Mouse (Mus musculus) kidney, embryonic 15.5 days (tissue): ENCODE results near the gene Fam104a. TPM values are rescaled to one million over a fixed set of nuclear protein-coding genes. Genes with fewer than 3 reads are reported as not detected.
"Not testable (repeated sequence)": the region's sequence is repeated elsewhere in the genome, so short reads cannot be mapped to it uniquely, and the experiment has no call there.

Experiments
- ATAC-seq: fragments of 200-750 bp; cut with Nextera tagmentation; replicated peaks from 2 replicates; pipeline ENCODE4 v1.8.0; 2017; ENCODE audit warnings: moderate TSS enrichment; ENCODE audit not compliant: low FRiP score
- H3K27ac ChIP-seq: fragments of 300-500 bp; sonication (generic); 2 replicates; pipeline ENCODE4 v1.5.1; 2015; ENCODE audit warnings: mild to moderate bottlenecking, inconsistent platforms
- H3K27me3 ChIP-seq: fragments of 300-500 bp; sonication (generic); 2 replicates; pipeline ENCODE4 v1.6.1; 2015; ENCODE audit warnings: inconsistent platforms
- H3K36me3 ChIP-seq: fragments of 300-500 bp; sonication (generic); 2 replicates; pipeline ENCODE4 v1.6.1; 2015; ENCODE audit warnings: inconsistent platforms
- H3K4me1 ChIP-seq: fragments of 300-500 bp; sonication (generic); 2 replicates; pipeline ENCODE4 v1.6.1; 2015; ENCODE audit warnings: inconsistent platforms
- H3K4me2 ChIP-seq: fragments of 300-500 bp; sonication (generic); 2 replicates; pipeline ENCODE4 v1.6.1; 2015; ENCODE audit warnings: moderate library complexity, mild to moderate bottlenecking, inconsistent platforms
- H3K4me3 ChIP-seq: fragments of 300-500 bp; sonication (generic); replicated peaks from 2 replicates; pipeline ENCODE4 v1.5.1; 2015; ENCODE audit warnings: mild to moderate bottlenecking, inconsistent platforms
- H3K9ac ChIP-seq: fragments of 300-500 bp; sonication (generic); 2 replicates; pipeline ENCODE4 v1.6.1; 2015; ENCODE audit warnings: mild to moderate bottlenecking, inconsistent platforms
- H3K9me3 ChIP-seq: fragments of 300-500 bp; sonication (generic); replicated peaks from 2 replicates; pipeline ENCODE4 v1.6.1; 2016; ENCODE audit warnings: inconsistent platforms
- WGBS: fragments of 180-500 bp; shearing (Covaris S2); methylation state at CpG from one replicate; pipeline ENCODE4 v1.1.7; 2015; ENCODE audit warnings: mixed read lengths; 5-methylcytosine and 5-hydroxymethylcytosine counted together
- polyA plus RNA-seq: library from polyadenylated mRNA; unstranded; fragments of >200 nt; fragmentation: Nextera tagmentation; extraction: Ambion mirVana; gene quantifications from 2 replicates; pipeline ENCODE4 v1.2.1, GENCODE M21; 2015

Gene Fam104a
- polyA plus RNA-seq, 1 experiment from 2014 or later: 44.4 TPM

DNA sequence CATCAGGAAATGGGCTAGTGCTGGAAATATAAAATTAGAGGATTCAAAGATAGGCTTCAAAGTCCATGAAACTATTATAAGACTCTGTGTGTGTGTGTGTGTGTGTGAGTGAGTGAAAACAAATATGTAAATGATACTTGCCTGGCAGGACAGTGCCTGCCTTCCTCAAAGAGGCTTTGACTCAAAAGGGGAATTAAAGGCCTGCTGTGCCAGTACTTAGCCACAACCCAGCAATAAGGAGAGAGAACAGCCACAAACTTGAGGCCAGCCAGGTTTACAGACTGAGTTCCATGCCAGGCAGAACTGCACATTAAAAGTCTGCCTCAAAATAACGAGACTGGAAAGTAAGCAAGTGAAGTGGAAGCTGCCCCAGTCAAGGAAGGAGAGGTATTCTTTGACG is 7.1 kb downstream of the Fam104a start:
- WGBS: 87% methylated on average over 2 of the region's 2 CpGs
- peaks cover 53% of the 10 kb centered on the region for H3K36me3 ChIP-seq

DNA sequence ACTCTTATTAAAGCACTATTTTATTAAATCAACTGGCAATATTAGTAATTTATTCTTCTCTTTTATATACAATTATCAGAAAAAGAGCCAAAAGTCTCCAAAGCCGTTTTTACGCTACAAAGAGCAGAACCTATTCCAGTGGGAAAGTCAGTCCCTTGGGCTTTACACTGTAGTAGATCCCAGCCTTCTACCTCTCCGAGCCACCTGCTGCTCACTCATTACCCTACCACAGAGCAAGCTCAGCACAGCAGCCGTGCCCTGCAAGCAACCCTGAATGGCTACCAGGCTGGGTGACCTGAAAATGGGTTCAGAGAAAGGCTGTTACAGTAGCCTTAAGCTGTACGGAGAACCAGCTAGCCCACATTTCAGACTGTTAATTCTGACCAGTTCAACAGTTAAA is 9.4 kb downstream of the Fam104a start:
- H3K4me1 ChIP-seq: peaks cover 7% of the 10 kb centered on the region; the same call in 1 of the 2 replicates
- peaks cover 72% of the 10 kb centered on the region for H3K36me3 ChIP-seq
- no peak overlapping the region for H3K27ac ChIP-seq
- ATAC-seq: no peak
- no peak overlapping the region for H3K4me2 ChIP-seq
- no peak overlapping the region for H3K4me3 ChIP-seq
- 90% methylated on average over 5 of the region's 5 CpGs for WGBS
- no peaks in the 10 kb centered on the region for H3K9me3 ChIP-seq
- H3K9ac ChIP-seq: no peak overlapping the region
- no peaks in the 10 kb centered on the region for H3K27me3 ChIP-seq

More for the DNA sequence above, 7.1 kb downstream of the Fam104a start:
- Histone ChIP-seq H3K9me3 (no peaks in the 10 kb centered on the region), H3K4me3 (no peak overlapping the region), H3K27ac (no peak overlapping the region), H3K4me2 (no peak overlapping the region), H3K27me3 (no peaks in the 10 kb centered on the region), H3K9ac (no peak overlapping the region), H3K4me1 (peaks cover 16% of the 10 kb centered on the region)
- no peak for ATAC-seq

DNA sequence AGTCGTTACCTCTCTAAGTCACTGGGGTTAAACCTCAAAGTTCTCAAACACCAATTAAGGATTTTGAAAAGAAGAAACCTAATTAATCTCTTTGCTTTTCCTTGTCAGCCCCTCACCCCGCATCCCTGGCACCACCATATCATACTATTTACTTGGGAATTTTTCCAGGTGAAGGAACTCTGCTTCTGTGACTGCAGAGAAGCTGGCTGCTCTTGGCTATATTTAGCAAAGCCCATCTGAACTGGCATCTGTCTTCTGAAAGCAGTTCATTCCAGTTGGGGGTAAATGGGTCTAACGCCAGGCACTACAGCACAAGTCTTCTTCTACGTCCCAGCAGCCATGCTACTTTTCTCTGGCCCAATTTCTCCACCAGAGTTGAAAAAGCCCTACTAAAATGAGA is 10.3 kb downstream of the Fam104a start:
- H3K9ac ChIP-seq: no peak overlapping the region

DNA sequence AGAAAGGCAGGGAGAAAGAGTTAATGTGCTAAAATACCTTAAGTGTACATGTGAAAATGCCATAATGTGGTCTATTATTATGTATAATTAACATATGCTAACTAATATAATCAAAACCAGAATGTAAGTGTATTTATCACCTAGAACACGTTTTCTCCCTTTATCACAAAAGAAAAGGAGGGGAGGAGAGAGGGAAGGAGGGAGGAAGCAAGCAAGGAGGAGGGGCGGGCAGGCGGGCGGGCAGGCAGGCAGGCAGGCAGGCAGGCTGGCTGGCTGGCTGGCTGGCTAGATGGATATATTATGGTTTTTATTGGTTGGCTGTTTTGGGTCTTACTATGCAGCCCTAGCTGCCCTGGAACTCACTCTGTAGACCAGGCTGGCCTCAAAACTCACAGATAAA is 14.2 kb downstream of the Fam104a start:
- Histone ChIP-seq H3K27me3 (no peaks in the 10 kb centered on the region), H3K9me3 (no peaks in the 10 kb centered on the region), H3K36me3 (peaks cover 71% of the 10 kb centered on the region), H3K9ac (no peak overlapping the region), H3K4me2 (no peak overlapping the region), H3K27ac (no peak overlapping the region), H3K4me3 (no peak overlapping the region), H3K4me1 (peaks cover 28% of the 10 kb centered on the region)
- ATAC-seq: no peak
- WGBS: 78% methylated on average over 4 of the region's 4 CpGs

More for the DNA sequence above, 10.3 kb downstream of the Fam104a start:
- Histone ChIP-seq H3K27ac (no peak overlapping the region), H3K27me3 (no peaks in the 10 kb centered on the region), H3K9me3 (no peaks in the 10 kb centered on the region), H3K4me3 (no peak overlapping the region), H3K4me2 (no peak overlapping the region), H3K4me1 (peaks cover 8% of the 10 kb centered on the region), H3K36me3 (peaks cover 81% of the 10 kb centered on the region)
- WGBS: 95% methylated on average over 4 of the region's 4 CpGs
- no peak for ATAC-seq

DNA sequence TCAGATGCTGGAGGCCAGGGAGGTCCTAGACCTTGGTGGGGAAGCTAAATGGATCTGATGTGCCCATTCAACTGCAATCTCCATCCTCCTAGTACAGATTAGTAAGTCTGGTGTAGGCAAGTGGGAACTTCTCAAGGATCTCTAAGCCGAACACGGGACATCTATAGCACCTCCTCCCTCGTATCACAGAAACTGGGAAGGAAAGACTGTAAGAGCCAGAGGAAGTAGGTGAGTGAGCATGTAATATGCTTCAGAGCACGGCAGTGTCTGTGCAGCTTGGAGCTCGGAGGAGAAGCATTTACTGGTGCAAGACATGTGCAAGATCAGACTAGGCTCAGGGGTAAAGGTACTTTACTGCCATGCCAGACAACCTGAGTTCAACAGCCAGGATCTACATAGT is 15.1 kb downstream of the Fam104a start:
- no peak overlapping the region for H3K4me3 ChIP-seq
- peaks cover 70% of the 10 kb centered on the region for H3K36me3 ChIP-seq
- WGBS: 83% methylated on average over 5 of the region's 5 CpGs
- H3K9ac ChIP-seq: no peak overlapping the region
- no peak for ATAC-seq
- no peaks in the 10 kb centered on the region for H3K9me3 ChIP-seq
- H3K4me2 ChIP-seq: no peak overlapping the region
- H3K27me3 ChIP-seq: no peaks in the 10 kb centered on the region
- H3K4me1 ChIP-seq: peaks cover 28% of the 10 kb centered on the region
- H3K27ac ChIP-seq: no peak overlapping the region

DNA sequence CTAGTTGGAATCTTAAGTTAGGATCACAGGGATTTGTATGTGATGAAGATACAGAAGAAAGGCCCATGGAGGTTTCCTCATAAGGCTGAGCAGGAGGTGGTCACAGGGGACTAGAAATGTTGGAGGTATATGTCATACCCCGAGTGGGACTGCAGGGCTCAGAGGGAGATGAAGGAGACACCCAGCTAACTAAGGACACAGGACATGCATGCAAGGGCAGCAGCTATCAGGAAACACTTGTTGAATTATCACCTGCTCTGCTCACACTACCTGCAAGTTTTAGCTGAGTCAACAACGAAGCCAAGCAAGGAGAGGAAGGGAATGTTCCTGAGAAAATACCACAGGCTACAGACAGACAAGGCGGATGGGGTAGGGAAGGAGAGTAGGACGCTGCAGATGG is 16.3 kb downstream of the Fam104a start:
- 80% methylated on average over 4 of the region's 4 CpGs for WGBS
- Histone ChIP-seq H3K4me1 (peaks cover 28% of the 10 kb centered on the region), H3K9ac (no peak overlapping the region), H3K4me3 (no peak overlapping the region), H3K9me3 (no peaks in the 10 kb centered on the region), H3K27me3 (no peaks in the 10 kb centered on the region), H3K36me3 (peaks cover 70% of the 10 kb centered on the region), H3K4me2 (no peak overlapping the region), H3K27ac (peak overlapping the region; percentile 88)
- no peak for ATAC-seq

DNA sequence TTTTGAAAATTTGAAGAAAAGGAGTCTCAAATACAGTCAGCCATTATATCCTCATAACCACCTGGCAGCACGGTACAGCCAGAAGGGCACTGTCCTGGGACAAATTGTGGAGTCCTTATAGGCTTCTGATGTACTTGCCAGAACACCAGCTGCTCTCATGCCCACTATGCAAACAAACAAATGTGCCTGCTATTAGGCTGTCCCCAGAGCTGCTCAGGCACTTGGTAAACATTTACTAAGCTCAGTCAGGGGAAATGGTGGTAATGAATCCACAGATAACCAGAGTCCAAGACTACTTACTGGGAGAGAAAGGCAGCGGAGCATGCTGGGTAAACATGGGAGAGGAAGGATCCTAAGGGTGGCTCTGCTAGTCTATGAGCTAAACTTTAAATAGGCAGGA is 16.8 kb downstream of the Fam104a start:
- ATAC-seq: peak; percentile 82

DNA sequence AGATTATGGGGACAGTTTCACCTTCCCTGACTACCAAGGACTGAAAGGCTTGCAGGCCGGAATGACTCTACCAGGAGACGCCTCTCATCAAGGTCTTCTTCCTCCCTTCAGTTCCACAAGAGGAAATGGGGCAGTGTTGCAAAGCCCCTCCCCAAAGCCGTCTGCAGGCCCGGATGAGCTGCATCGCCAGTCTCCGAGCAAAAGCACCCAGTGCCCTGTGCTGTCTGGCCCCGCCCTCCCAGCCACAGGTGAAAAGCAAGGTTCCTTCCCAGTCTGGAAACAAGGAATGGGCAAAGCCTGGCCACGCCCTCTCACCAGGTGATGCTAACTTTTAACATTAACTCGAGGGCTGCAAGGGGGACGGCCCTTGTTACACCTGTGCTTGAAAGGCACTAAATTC is 17.3 kb downstream of the Fam104a start:
- Histone ChIP-seq H3K27ac (peak overlapping the region; percentile 88), H3K4me2 (peak overlapping the region; percentile 25), H3K4me1 (peaks cover 28% of the 10 kb centered on the region), H3K9me3 (no peaks in the 10 kb centered on the region), H3K9ac (no peak overlapping the region), H3K36me3 (peaks cover 70% of the 10 kb centered on the region), H3K4me3 (no peak overlapping the region), H3K27me3 (no peaks in the 10 kb centered on the region)
- 41% methylated on average over 10 of the region's 10 CpGs for WGBS
- peak; percentile 79 for ATAC-seq

More for the DNA sequence above, 16.8 kb downstream of the Fam104a start:
- no peaks in the 10 kb centered on the region for H3K27me3 ChIP-seq
- no peak overlapping the region for H3K4me3 ChIP-seq
- peaks cover 28% of the 10 kb centered on the region for H3K4me1 ChIP-seq
- peaks cover 70% of the 10 kb centered on the region for H3K36me3 ChIP-seq
- H3K4me2 ChIP-seq: peak overlapping the region; percentile 25
- WGBS: 50% methylated on average over 2 of the region's 2 CpGs
- no peaks in the 10 kb centered on the region for H3K9me3 ChIP-seq
- no peak overlapping the region for H3K9ac ChIP-seq
- H3K27ac ChIP-seq: peak overlapping the region; percentile 88

DNA sequence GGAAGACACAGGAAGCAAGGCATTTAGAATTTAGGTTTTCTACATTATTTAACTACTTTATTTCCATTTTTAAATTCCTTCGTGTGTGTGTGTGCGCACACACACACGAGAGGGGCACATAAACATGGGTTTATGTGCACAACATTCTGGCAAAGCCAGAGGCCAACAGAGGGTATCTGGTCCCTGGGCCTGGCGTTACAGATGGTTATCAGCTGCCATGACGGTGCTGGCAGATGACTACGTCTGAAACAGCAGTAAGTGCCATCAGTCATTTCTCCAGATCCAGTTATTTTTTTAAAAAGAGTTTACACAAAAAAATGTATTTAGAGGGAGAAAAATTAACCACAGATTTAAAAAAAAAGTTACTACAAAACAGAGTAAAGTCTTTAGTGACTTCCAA is 17.8 kb downstream of the Fam104a start:
- H3K9ac ChIP-seq: no peak overlapping the region
- H3K4me1 ChIP-seq: peaks cover 28% of the 10 kb centered on the region
- no peaks in the 10 kb centered on the region for H3K9me3 ChIP-seq
- 69% methylated on average over 6 of the region's 6 CpGs for WGBS
- peaks cover 70% of the 10 kb centered on the region for H3K36me3 ChIP-seq
- peak overlapping the region; percentile 88 for H3K27ac ChIP-seq
- H3K27me3 ChIP-seq: no peaks in the 10 kb centered on the region
- no peak for ATAC-seq
- H3K4me2 ChIP-seq: peak overlapping the region; percentile 25; the same call in 1 of the 2 replicates
- H3K4me3 ChIP-seq: no peak overlapping the region

DNA sequence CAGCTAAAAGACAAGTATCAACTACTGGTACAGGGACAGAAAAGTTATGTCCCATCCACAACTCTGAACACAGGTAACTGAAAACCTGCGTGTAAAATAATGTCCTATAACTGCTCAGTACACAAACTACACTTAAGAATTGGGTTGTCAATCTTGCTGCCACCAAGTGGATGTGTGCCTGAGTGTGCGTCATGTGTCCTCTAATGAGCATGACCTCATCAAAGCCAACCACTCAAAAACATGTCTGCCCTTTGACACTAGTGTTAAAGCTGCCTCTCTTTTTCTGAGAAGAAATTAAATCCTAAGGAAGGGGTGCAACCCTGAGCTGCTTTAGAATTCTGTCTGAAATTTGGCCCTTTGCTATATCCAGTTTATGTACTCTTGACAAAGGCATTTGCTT is 19.7 kb downstream of the Fam104a start:
- peaks cover 29% of the 10 kb centered on the region for H3K4me1 ChIP-seq
- no peak overlapping the region for H3K9ac ChIP-seq
- no peaks in the 10 kb centered on the region for H3K9me3 ChIP-seq
- no peaks in the 10 kb centered on the region for H3K27me3 ChIP-seq
- H3K4me2 ChIP-seq: no peak overlapping the region
- ATAC-seq: no peak
- 78% methylated on average over 2 of the region's 2 CpGs for WGBS
- no peak overlapping the region for H3K27ac ChIP-seq
- peaks cover 74% of the 10 kb centered on the region for H3K36me3 ChIP-seq
- H3K4me3 ChIP-seq: no peak overlapping the region

DNA sequence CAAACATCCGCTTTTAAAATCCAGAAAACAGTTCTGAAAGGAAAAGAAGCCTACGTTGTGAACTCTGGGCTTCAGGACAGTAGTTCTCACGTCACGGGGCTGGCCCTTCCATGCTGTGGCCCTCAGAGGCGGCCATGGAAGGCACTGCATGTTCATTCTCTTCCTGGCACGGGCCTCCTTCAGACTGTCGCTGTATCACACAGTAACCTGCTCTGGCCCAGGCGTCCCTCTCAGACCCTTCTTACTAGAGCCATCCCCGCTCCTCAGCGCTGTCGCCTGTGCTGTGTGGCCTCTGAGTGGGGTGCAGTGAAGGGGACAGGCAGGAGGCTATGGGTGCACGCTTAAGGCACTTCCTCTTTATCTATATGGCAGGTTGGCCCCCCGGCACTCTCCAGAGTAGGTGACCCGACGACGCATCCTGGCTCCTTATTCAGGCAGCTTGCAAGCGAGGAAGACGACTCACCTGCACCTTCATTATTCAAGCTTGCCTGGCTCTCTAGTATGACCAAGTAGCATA is 22.1 kb downstream of the Fam104a start:
- Histone ChIP-seq H3K9ac (no peak overlapping the region), H3K27me3 (no peaks in the 10 kb centered on the region), H3K4me2 (no peak overlapping the region), H3K9me3 (no peaks in the 10 kb centered on the region), H3K4me3 (no peak overlapping the region), H3K4me1 (peaks cover 20% of the 10 kb centered on the region), H3K27ac (no peak overlapping the region), H3K36me3 (peaks cover 83% of the 10 kb centered on the region)
- 91% methylated on average over 18 of the region's 18 CpGs for WGBS
- ATAC-seq: no peak

DNA sequence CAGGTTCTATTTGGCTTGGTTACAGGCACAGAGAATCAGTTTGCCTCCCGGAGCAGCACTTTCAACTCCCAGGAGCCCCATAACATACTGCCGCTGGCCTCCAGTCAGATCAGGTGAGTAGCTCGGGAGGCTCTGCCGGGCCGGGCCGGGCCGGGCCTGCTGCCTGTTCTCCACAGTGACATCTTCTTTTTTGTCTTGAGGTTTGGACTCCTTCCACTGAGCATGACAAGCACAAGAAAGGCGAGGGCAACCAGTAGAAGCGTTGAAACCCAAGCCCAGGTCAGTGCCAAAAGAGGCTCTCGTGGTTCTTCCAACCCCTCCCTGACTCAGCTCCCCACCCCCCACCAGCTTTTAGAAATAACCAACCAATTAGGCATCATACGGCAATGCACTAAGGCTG is 23.0 kb downstream of the Fam104a start:
- H3K36me3 ChIP-seq: peaks cover 92% of the 10 kb centered on the region
- WGBS: 91% methylated on average over 11 of the region's 11 CpGs

DNA sequence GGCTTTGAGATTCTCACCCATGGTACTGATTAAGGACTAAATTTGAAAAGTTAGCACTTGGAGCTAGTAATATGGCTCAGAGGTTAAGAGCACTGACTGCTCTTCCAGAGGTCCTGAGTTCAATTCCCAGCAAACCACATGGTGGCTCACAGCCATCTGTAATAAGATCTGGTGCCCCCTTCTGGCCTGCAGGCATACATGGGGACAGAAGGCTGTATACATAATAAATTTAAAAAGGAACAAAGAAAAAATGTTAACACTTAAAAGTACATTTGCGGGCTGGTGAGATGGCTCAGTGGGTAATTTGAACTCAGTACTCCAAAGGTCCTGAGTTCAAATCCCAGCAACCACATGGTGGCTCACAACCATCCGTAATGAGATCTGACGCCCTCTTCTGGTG is 23.7 kb downstream of the Fam104a start:
- H3K9ac ChIP-seq, H3K4me2 ChIP-seq, ATAC-seq, H3K9me3 ChIP-seq, H3K4me3 ChIP-seq, H3K27ac ChIP-seq, H3K27me3 ChIP-seq: not testable (repeated sequence)
- H3K36me3 ChIP-seq: peaks cover 98% of the 10 kb centered on the region
- peaks cover 13% of the 10 kb centered on the region for H3K4me1 ChIP-seq
- WGBS: 90% methylated on average over 3 of the region's 3 CpGs

More for the DNA sequence above, 23.0 kb downstream of the Fam104a start:
- H3K4me3 ChIP-seq: no peak overlapping the region
- H3K4me2 ChIP-seq: no peak overlapping the region
- no peaks in the 10 kb centered on the region for H3K9me3 ChIP-seq
- no peak overlapping the region for H3K27ac ChIP-seq
- H3K9ac ChIP-seq: no peak overlapping the region
- H3K27me3 ChIP-seq: no peaks in the 10 kb centered on the region
- peaks cover 13% of the 10 kb centered on the region for H3K4me1 ChIP-seq
- ATAC-seq: no peak
